Mouse (Mus musculus): ENCODE data around the gene Pbx4.
A peak's percentile ranks its signal among the peaks of the same experiment; 100 is the strongest.

The Pbx4 gene

GRCm38 (mm10) chr8:69814881-69815280 is 17.4 kb upstream of the Pbx4 start:
- no peak for DNase-seq

GRCm38 (mm10) chr8:69815396-69815795 is 16.9 kb upstream of the Pbx4 start:
- DNase-seq: no peak

GRCm38 (mm10) chr8:69820466-69820865 is 11.8 kb upstream of the Pbx4 start:
- DNase-seq: no peak

- no peak for DNase-seq
Measured at GRCm38 (mm10) chr8:69821971-69822385, 10.3 kb upstream of the Pbx4 start.

GRCm38 (mm10) chr8:69822386-69823191 is 9.7 kb upstream of the Pbx4 start, which contains the start of gene Lpar2:
TSS of gene Lpar2 (plus strand) at chr8:69822429.
- DNase-seq: peak in 1 of 2 experiments; percentile 22

DNA sequence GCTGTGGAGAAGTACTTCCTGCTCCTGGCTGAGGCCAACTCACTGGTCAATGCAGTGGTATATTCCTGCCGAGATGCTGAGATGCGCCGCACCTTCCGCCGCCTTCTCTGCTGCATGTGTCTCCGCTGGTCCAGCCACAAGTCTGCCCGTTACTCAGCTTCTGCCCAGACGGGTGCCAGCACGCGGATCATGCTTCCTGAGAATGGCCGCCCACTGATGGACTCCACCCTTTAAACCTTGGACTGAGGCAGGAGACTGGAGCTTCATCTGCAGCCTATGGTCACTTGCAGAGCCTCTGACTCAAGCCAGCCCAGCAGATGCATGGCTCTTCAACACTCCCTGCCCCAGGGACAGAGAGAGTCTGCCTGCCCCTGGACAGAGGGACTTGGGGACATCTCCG is 5.9 kb upstream of the Pbx4 start:
- no peak for DNase-seq

GRCm38 (mm10) chr8:69837057-69837682 is 4.9 kb downstream of the Pbx4 start:
- DNase-seq: no peak

DNA sequence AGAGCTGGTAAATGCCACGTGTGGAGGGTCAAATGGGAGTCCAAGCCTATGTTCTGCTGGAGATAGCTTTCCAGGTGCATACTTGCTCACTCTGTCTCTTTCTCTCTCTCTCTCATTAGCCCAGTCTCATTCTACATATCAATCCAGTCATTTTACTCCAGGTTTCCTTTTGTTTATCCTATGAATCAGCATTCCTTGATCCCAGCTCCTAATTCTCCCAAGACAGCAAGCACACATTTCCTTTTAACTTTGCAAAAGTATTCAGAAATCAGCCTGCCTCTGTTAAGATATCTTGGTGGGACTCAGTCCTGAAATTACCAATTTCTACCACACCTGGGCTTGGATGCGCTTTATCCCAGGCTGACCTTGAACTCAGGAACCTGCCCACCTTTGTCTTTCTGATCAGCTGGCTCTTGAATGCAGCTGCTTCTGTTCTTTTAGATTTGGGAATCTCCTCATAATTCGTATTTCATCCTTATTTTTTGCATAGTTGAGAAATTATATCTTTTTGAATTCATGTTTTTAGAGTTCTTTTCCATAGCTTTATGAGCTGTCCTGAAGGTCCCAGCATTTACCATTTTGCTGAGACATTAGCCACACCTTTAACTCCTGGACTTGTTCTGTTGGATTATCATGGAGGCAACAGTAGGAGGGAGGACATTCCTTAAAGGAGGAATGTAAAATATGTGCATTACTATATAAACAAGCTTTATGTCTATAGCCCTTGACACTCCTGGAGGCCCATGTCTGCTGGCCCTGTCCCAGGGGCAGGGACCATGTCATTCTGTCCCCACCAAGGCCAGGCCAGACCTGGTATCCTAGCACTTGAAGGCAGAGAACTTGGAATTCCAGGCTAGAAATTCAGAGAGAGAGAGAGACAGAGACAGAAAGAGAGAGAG is 15.1 kb downstream of the Pbx4 start:
- DNase-seq: no peak

DNA sequence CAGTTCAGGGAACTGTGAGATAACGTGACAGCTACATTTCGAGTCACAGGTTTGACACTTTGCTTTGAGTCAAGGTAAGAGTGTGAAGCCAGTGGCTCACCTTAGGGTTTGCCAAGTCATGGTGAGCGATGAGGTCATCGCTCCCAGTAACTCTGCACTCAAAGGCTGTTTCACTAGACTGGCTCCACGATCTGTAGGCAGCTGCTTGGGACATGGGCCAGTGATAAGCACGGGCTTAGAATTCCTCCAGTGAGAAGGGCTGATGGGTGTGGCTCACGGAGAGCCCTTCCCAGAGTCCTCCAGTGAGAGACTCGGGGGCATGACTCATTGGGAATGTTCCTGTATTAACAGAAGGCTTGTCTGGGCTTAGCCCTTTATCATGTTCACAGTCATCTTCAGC is 16.7 kb downstream of the Pbx4 start:
- DNase-seq: no peak

- no peak for DNase-seq
Measured at GRCm38 (mm10) chr8:69849899-69850298, 17.6 kb downstream of the Pbx4 start.

- no peak for DNase-seq
Measured at GRCm38 (mm10) chr8:69850926-69851506, 18.7 kb downstream of the Pbx4 start.

GRCm38 (mm10) chr8:69853869-69854268 is 21.6 kb downstream of the Pbx4 start:
- no peak for DNase-seq

DNA sequence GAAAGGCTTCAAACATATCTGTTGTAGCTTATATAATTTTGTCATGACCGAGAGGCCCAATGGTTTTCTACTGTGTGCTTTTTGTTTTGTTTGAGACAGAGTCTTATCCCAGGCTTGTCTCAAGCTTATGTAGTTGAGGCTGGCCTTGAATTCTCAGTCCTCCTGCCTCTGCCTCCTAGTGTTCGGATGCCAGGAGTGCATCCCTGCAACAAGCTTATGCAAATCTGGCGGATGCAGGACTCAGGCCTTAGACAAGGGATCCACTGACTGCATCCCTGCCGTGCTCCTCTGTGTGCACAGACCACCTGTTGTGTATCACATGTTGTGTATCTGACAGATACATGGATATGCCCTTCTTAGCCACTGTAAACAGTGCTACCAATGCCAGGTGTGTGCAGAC is 28.5 kb downstream of the Pbx4 start:
- DNase-seq: no peak

- DNase-seq: no peak
Measured at GRCm38 (mm10) chr8:69861251-69861650, 29.0 kb downstream of the Pbx4 start.

- DNase-seq: no peak
Measured at GRCm38 (mm10) chr8:69863387-69864020, 31.2 kb downstream of the Pbx4 start.

DNA sequence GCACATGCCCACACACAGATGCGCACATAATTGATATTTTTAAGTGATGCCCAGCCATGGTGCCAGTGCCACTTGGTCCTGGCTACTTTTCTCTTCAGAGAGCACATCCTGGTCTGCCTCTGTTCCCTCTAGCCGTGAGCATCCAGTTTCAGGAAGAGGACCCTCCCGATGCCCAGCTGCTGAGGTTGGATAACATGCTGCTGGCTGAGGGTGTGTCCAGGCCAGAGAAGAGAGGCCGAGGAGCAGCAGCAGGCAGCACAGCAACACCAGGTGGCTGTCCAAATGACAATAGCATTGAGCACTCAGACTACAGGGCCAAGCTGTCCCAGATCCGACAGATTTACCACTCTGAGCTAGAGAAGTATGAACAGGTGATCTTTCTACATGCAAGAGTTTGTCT is 31.9 kb downstream of the Pbx4 start:
- DNase-seq: no peak

DNA sequence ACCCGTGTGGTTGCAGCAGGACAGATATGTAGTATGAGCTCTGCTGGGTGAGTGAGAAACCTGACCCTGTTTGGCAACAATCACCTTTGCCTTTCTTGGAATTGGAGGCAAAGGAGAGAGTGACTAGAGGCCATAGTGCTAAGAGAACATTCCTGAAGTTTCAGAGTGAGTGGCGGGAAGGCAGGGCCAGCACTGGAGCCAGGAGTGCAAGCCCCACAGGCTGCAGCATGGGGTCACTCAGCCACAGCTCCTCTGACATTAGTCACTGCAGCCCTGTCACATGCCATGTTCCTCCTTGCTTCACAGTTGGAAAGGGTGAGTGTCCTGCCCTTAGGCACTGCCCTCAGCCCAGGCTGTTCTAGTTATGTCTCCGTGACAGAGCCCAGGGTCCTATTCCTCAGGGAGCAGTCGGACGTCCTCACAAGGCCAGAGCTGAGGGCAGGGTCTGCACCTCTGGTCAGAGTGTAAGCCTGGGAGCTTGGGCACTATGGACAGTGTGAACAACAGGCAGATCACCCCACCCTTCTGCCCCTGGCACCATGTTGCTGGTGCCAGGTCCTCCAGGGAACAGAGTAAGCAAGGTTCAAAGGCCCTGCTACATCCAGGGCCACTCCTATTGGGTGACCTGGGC is 35.5 kb downstream of the Pbx4 start:
- no peak for DNase-seq

DNA sequence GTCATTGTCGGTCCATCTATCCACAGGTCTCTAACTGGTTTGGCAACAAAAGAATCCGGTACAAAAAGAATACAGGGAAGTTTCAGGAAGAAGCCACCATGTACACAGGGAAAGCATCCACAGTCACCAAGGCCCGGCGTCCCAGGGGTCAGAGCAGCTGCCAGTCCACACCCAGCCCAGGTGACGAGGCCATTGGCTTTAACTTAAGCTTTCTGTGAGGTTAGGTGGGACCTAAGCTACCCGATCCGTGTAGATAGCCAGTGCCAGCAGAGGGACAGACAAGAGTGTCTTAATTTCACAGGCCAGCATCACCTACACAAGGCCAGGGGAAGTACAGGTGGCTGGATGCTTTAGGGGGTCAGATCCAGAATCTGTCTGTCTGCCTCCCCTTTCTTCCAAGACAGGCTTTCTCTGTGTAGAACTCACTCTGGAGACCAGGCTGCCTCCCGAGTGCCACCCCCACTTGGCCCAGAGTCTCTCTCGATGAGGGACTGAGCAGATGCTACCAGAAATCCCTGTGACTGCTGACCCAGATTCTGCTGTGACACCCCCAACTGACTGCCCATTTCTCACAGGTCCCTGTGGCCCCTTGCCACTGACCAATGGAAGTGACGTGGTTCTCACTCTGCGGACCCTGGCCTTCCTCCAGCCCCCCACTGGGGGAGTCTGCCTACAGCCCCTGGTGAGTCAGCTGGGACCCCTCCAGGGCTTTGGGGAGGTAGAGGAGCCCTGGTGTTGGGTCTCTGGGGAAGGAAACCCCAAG is 37.9 kb downstream of the Pbx4 start:
- peak; percentile 55 to 70 for DNase-seq

- no peak for DNase-seq
Measured at GRCm38 (mm10) chr8:69870907-69871306, 38.6 kb downstream of the Pbx4 start.

- peak; percentile 55 to 78 for DNase-seq
Measured at GRCm38 (mm10) chr8:69874155-69874554, 41.9 kb downstream of the Pbx4 start.

DNA sequence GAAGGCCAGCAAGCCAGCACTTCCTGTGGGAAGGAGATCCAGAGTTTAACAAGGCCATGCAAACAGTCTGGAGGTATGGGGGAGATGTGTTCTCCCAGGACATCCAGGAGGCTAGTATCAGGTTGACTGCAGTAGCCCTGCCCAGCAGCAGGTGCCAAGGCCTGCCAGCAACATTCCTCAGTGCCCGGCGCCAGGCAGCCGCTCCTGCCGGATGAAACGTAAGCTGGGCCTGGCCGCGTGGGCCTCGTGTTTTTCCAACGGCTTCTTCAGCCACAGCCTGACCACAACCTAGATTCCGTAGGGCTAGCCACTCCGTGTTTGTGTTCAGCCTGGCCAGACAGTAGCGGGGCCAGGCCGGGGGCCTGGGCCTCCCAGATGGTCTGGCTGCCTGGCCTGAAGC is 42.4 kb downstream of the Pbx4 start:
- DNase-seq: no peak
